Comparison of ENCODE assay signal across 19 mouse cellular contexts in genomic region chr7:136708004-136708435, GRCm38 (mm10).
DNase-seq lines count a peak whose midpoint lies in the region; ATAC-seq and TF ChIP-seq lines count a peak whose summit lies in the region.
"Had no signal": no experiment of that assay in that cellular context is flagged by ENCODE, and none has a peak within 500 bp of the region (broad histone marks: within the 10 kb centered on the region; RNA-seq: fewer than 3 reads in every experiment).

No protein-coding gene starts in this region.

- DNase-seq in heart, adult 2 months, result peak in 1 of 2 experiments; percentile 11
- peak; percentile 18 for DNase-seq in heart, postnatal 4 days
- no peak for DNase-seq in heart, adult 9 months (ENCODE audit: low spot score in 2 of 2)
- peak; percentile 50 for DNase-seq in embryonic facial prominence, embryonic 14.5 days (ENCODE audit: low spot score)
- DNase-seq in forebrain, embryonic 10.5 days (ENCODE audit: extremely low spot score, low spot score), result no peak
- DNase-seq: adrenal gland, postnatal 25 days; cerebellum, adult 9-10 months; gastrocnemius, postnatal 14 days; kidney, adult 18-20 months; kidney, postnatal 10 days; lung, adult 18-20 months had no signal

- WGBS in heart, adult 2 months, result 44% methylated on average over 5 of the region's 5 CpGs
- 42% methylated on average over 5 of the region's 5 CpGs for WGBS in heart, embryonic 11.5 days (ENCODE audit: insufficient replicate concordance)
- WGBS in embryonic facial prominence, embryonic 14.5 days, result 37% methylated on average over 5 of the region's 5 CpGs
- 53% methylated on average over 5 of the region's 5 CpGs for WGBS in limb, embryonic 13.5 days
- 85% methylated on average over 5 of the region's 5 CpGs for WGBS in forebrain, embryonic 10.5 days

- TF ChIP-seq POLR2A in heart, adult 2 months (IDR thresholded peaks at IDR 0.05; ENCODE audit: insufficient read depth, low read depth, low read length), result no peak

- H3K9me3 ChIP-seq in heart, embryonic 11.5 days (replicated peaks; ENCODE audit: control insufficient read depth, low read length), result no peaks in the 10 kb centered on the region
- no peaks in the 10 kb centered on the region for H3K9me3 ChIP-seq in embryonic facial prominence, embryonic 14.5 days (ENCODE audit: control insufficient read depth, low read length)
- H3K9me3 ChIP-seq in limb, embryonic 13.5 days, result no peaks in the 10 kb centered on the region
- no peaks in the 10 kb centered on the region for H3K9me3 ChIP-seq in forebrain, embryonic 10.5 days
- H3K9me3 ChIP-seq: forebrain, embryonic 15.5 days; liver, embryonic 12.5 days; midbrain, embryonic 10.5 days had no signal

- ATAC-seq in heart, embryonic 11.5 days (replicated peaks; ENCODE audit: insufficient number of reproducible peaks, low FRiP score, low TSS enrichment), result no peak
- no peak for ATAC-seq in embryonic facial prominence, embryonic 14.5 days (ENCODE audit: low read depth)
- no peak; the same call in 1 of the 2 replicates for ATAC-seq in limb, embryonic 13.5 days (ENCODE audit: low FRiP score, low read depth)
- ATAC-seq: forebrain, embryonic 15.5 days; inflammation-experienced regulatory T-cells, adult 6 months; liver, embryonic 12.5 days had no signal

- no peaks in the 10 kb centered on the region for H3K36me3 ChIP-seq in heart, adult 2 months (ENCODE audit: control insufficient read depth, insufficient read depth, low read length)
- H3K36me3 ChIP-seq in heart, embryonic 11.5 days (ENCODE audit: control insufficient read depth, insufficient read depth, low read length), result no peaks in the 10 kb centered on the region
- no peaks in the 10 kb centered on the region for H3K36me3 ChIP-seq in embryonic facial prominence, embryonic 14.5 days (ENCODE audit: control insufficient read depth, insufficient read depth, low read length)
- H3K36me3 ChIP-seq in limb, embryonic 13.5 days, result no peaks in the 10 kb centered on the region
- H3K36me3 ChIP-seq in forebrain, embryonic 10.5 days (replicated peaks), result no peaks in the 10 kb centered on the region
- H3K36me3 ChIP-seq: forebrain, embryonic 15.5 days; liver, embryonic 12.5 days; midbrain, embryonic 10.5 days had no signal

- intact Hi-C loops in heart, adult 2 months (cut with DNase I), result no loop called here

- peak overlapping the region; percentile 36 for H3K27ac ChIP-seq in heart, adult 2 months
- H3K27ac ChIP-seq in heart, embryonic 11.5 days (ENCODE audit: low read depth, low read length), result no peak overlapping the region
- 0 out of 2 replicates have a peak overlapping the region, but pooled peaks have one; percentile 10 for H3K27ac ChIP-seq in embryonic facial prominence, embryonic 14.5 days (replicated peaks; ENCODE audit: low read depth, low read length)
- peak overlapping the region; percentile 6; the same call in 1 of the 2 replicates for H3K27ac ChIP-seq in limb, embryonic 13.5 days
- no peak overlapping the region for H3K27ac ChIP-seq in forebrain, embryonic 10.5 days
- H3K27ac ChIP-seq: forebrain, embryonic 15.5 days; hindbrain, embryonic 14.5 days; left cerebral cortex, adult 2 months; liver, embryonic 12.5 days; midbrain, embryonic 10.5 days had no signal

- no peak overlapping the region for H3K9ac ChIP-seq in heart, adult 2 months (ENCODE audit: low read depth, low read length)
- H3K9ac ChIP-seq in heart, embryonic 11.5 days (ENCODE audit: low read depth, low read length), result no peak overlapping the region
- no peak overlapping the region for H3K9ac ChIP-seq in embryonic facial prominence, embryonic 14.5 days (ENCODE audit: low read depth, low read length)
- H3K9ac ChIP-seq in limb, embryonic 13.5 days, result no peak overlapping the region
- H3K9ac ChIP-seq: forebrain, embryonic 15.5 days; hindbrain, embryonic 14.5 days; liver, embryonic 12.5 days had no signal

- no peak overlapping the region for H3K4me2 ChIP-seq in heart, embryonic 11.5 days
- no peak overlapping the region for H3K4me2 ChIP-seq in embryonic facial prominence, embryonic 14.5 days (ENCODE audit: low read depth, low read length)
- H3K4me2 ChIP-seq in limb, embryonic 13.5 days (replicated peaks), result no peak overlapping the region
- H3K4me2 ChIP-seq: forebrain, embryonic 15.5 days; hindbrain, embryonic 14.5 days; liver, embryonic 12.5 days had no signal

- no peak overlapping the region for H3K4me3 ChIP-seq in heart, adult 2 months
- H3K4me3 ChIP-seq in heart, embryonic 11.5 days (ENCODE audit: low read depth, low read length), result no peak overlapping the region
- no peak overlapping the region for H3K4me3 ChIP-seq in embryonic facial prominence, embryonic 14.5 days (ENCODE audit: low read depth, low read length)
- H3K4me3 ChIP-seq in limb, embryonic 13.5 days, result no peak overlapping the region
- no peak overlapping the region for H3K4me3 ChIP-seq in forebrain, embryonic 10.5 days
- H3K4me3 ChIP-seq: forebrain, embryonic 15.5 days; left cerebral cortex, adult 2 months; liver, embryonic 12.5 days; midbrain, embryonic 10.5 days had no signal

- H3K4me1 ChIP-seq in heart, adult 2 months (ENCODE audit: control insufficient read depth, insufficient read depth, low read length), result peaks cover 1% of the 10 kb centered on the region
- no peaks in the 10 kb centered on the region; the same call in 1 of the 2 replicates for H3K4me1 ChIP-seq in heart, embryonic 11.5 days (ENCODE audit: control insufficient read depth, insufficient read depth, low read length)
- peaks cover 18% of the 10 kb centered on the region for H3K4me1 ChIP-seq in embryonic facial prominence, embryonic 14.5 days (ENCODE audit: control insufficient read depth, insufficient read depth, low read length)
- peaks cover 20% of the 10 kb centered on the region for H3K4me1 ChIP-seq in limb, embryonic 13.5 days
- no peaks in the 10 kb centered on the region for H3K4me1 ChIP-seq in forebrain, embryonic 10.5 days
- H3K4me1 ChIP-seq: liver, embryonic 12.5 days had no signal

- TF ChIP-seq CTCF in heart, adult 2 months (IDR thresholded peaks at IDR 0.05), result no peak

- H3K27me3 ChIP-seq in heart, adult 2 months (ENCODE audit: control insufficient read depth, insufficient read depth, low read length), result no peaks in the 10 kb centered on the region; the same call in 1 of the 2 replicates
- H3K27me3 ChIP-seq in heart, embryonic 11.5 days (ENCODE audit: control insufficient read depth, insufficient read depth, low read length), result no peaks in the 10 kb centered on the region
- H3K27me3 ChIP-seq in embryonic facial prominence, embryonic 14.5 days (replicated peaks; ENCODE audit: control insufficient read depth, insufficient read depth, low read length), result no peaks in the 10 kb centered on the region
- H3K27me3 ChIP-seq in limb, embryonic 13.5 days, result no peaks in the 10 kb centered on the region
- H3K27me3 ChIP-seq in forebrain, embryonic 10.5 days (ENCODE audit: poor library complexity, severe bottlenecking), result no peaks in the 10 kb centered on the region
- H3K27me3 ChIP-seq: forebrain, embryonic 15.5 days; liver, embryonic 12.5 days had no signal

- no peak for TF ChIP-seq EP300 in heart, adult 2 months (IDR thresholded peaks at IDR 0.05; ENCODE audit: insufficient read depth, low read depth, low read length)

- no peaks in the 10 kb centered on the region for H3K79me2 ChIP-seq in heart, adult 2 months (replicated peaks; ENCODE audit: control insufficient read depth, insufficient read depth, low read length)

Comparison
In these comparisons a context has a peak if more than half of its experiments do, and no peak if none do; other contexts are left out.
1. DNase-seq: peak in heart, postnatal 4 days (single experiment) and embryonic facial prominence, embryonic 14.5 days (single experiment); none in heart, adult 9 months (0 of 2) and forebrain, embryonic 10.5 days (single experiment).
2. H3K27ac ChIP-seq: peak in heart, adult 2 months (single experiment), embryonic facial prominence, embryonic 14.5 days (single experiment) and limb, embryonic 13.5 days (single experiment); none in heart, embryonic 11.5 days (single experiment) and forebrain, embryonic 10.5 days (single experiment).